Mouse (Mus musculus): ENCODE measurements around the gene Olfr686. TPM values are rescaled to one million over a fixed set of nuclear protein-coding genes. Genes with fewer than 3 reads are reported as not detected.

The Olfr686 gene
- not detected in 2 replicates for polyA plus RNA-seq (2012; rRNA removed)

DNA sequence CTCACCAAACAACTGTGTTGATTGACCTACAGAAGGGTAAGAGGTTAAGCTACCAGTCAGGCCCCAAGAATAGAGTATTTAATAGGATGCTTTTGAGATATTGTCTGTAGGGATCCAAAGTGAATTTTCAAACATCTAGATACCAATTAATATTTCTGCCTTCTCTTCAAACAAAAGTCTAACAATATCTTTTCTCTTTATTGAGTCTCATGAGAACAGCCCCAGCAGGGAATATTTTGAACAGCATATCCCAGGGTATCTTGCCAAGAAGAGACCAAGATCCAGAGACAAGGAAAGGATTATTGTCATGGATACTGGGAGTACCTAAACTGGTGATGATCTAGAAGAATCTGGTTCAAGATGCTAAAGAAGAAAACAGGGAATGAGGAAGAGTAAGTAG is at the start of gene Olfr686:
TSS of gene Olfr686 (minus strand) at position 101 of the 400 bp plus-strand sequence.

GRCm38 (mm10) chr7:105185912-105186311 is 21.4 kb downstream of the Olfr686 start, which contains the start of gene Olfr685:
Gene Olfr685, minus strand, starts transcription at chr7:105186012.

DNA sequence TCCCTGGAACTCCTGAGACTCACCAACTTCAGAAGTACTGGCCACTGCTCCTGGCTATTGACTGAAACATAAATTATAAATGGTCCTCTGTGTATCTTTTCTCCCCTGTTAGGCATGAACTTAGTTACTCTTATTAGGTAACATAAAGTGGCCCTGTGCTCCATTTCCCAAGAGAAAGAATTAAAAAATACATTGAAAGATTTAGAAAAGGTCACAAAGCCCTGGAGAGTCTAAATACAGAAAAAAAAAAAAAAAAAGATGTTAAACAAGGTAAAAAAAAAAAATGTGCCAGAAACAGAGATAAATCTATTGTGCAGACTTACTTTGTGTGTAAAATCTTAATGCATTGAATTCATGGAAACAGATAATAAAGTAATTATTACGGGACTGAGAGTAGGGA is 43.7 kb downstream of the Olfr686 start, which contains the start of gene Olfr684:
TSS of gene Olfr684 (minus strand) at position 101 of the 400 bp plus-strand sequence.

Other genes starting within 250 kb of the Olfr686 start
- not detected in 2 replicates for gene Olfr670, start 244.9 kb downstream of the Olfr686 start, polyA plus RNA-seq (2012; rRNA removed)
- gene Olfr671, start 228.4 kb downstream of the Olfr686 start, polyA plus RNA-seq (2012; rRNA removed): not detected in 2 replicates
- not detected in 2 replicates for gene Olfr672, start 205.5 kb downstream of the Olfr686 start, polyA plus RNA-seq (2012; rRNA removed)
- gene Olfr675, start 179.0 kb downstream of the Olfr686 start, polyA plus RNA-seq (2012; rRNA removed): not detected in 2 replicates
- not detected in 2 replicates for gene Olfr676, start 174.8 kb downstream of the Olfr686 start, polyA plus RNA-seq (2012; rRNA removed)
- gene Olfr677, start 156.1 kb downstream of the Olfr686 start, polyA plus RNA-seq (2012; rRNA removed): not detected in 2 replicates
- gene Olfr678, start 143.0 kb downstream of the Olfr686 start, polyA plus RNA-seq (2012; rRNA removed): not detected in 2 replicates
- not detected in 2 replicates for gene Olfr679, start 126.3 kb downstream of the Olfr686 start, polyA plus RNA-seq (2012; rRNA removed)
- not detected in 2 replicates for gene Olfr680-ps1, start 114.7 kb downstream of the Olfr686 start, polyA plus RNA-seq (2012; rRNA removed)
- gene Olfr681, start 90.6 kb downstream of the Olfr686 start, polyA plus RNA-seq (2012; rRNA removed): not detected in 2 replicates
- gene Olfr683, start 60.5 kb downstream of the Olfr686 start, polyA plus RNA-seq (2012; rRNA removed): not detected in 2 replicates
- not detected in 2 replicates for gene Olfr684, start 43.8 kb downstream of the Olfr686 start, polyA plus RNA-seq (2012; rRNA removed)
- not detected in 2 replicates for gene Olfr685, start 21.5 kb downstream of the Olfr686 start, polyA plus RNA-seq (2012; rRNA removed)
- gene Olfr688, start 80.6 kb upstream of the Olfr686 start, polyA plus RNA-seq (2012; rRNA removed): not detected in 2 replicates
- not detected in 2 replicates for gene Olfr689, start 103.7 kb upstream of the Olfr686 start, polyA plus RNA-seq (2012; rRNA removed)
- gene Olfr690, start 126.6 kb upstream of the Olfr686 start, polyA plus RNA-seq (2012; rRNA removed): not detected in 2 replicates
- gene Olfr691, start 134.8 kb upstream of the Olfr686 start, polyA plus RNA-seq (2012; rRNA removed): not detected in 2 replicates
- gene Olfr692, start 160.7 kb upstream of the Olfr686 start, polyA plus RNA-seq (2012; rRNA removed): not detected in 2 replicates
- gene Gm5901, start 167.6 kb upstream of the Olfr686 start, polyA plus RNA-seq (2012; rRNA removed): 0.13 TPM in 1 of 2 replicates, not detected in the other
- 85.6 and 111 TPM in 2 replicates for gene Fam160a2, start 192.6 kb upstream of the Olfr686 start, polyA plus RNA-seq (2012; rRNA removed)
- gene Cnga4, start 197.1 kb upstream of the Olfr686 start, polyA plus RNA-seq (2012; rRNA removed): 0.21 and 0.43 TPM in 2 replicates
- 0.14 TPM in 2 replicates for gene Cckbr, start 218.2 kb upstream of the Olfr686 start, polyA plus RNA-seq (2012; rRNA removed)

All from colon, adult 2 months (tissue).